16 mouse cellular contexts compared by ENCODE assay signal in genomic region chr13:13530913-13531312, GRCm38 (mm10). TPM values are rescaled to one million over a fixed set of nuclear protein-coding genes. Genes with fewer than 3 reads are reported as not detected.
A peak's percentile ranks its signal among the peaks of the same experiment; 100 is the strongest.
DNase-seq lines count a peak whose midpoint lies in the region; ATAC-seq and TF ChIP-seq lines count a peak whose summit lies in the region.
"Had no signal": no experiment of that assay in that cellular context is flagged by ENCODE, and none has a peak within 500 bp of the region (broad histone marks: within the 10 kb centered on the region; RNA-seq: fewer than 3 reads in every experiment).

No protein-coding gene starts in this region.

- H3K9ac ChIP-seq in lung, postnatal 0 days (replicated peaks; ENCODE audit: low read depth), result no peak overlapping the region
- H3K9ac ChIP-seq: forebrain, embryonic 12.5 days; kidney, embryonic 15.5 days; lung, embryonic 15.5 days had no signal

- TF ChIP-seq EP300 in lung, postnatal 0 days (IDR thresholded peaks at IDR 0.05), result no peak

- no peaks in the 10 kb centered on the region for H3K27me3 ChIP-seq in lung, postnatal 0 days (replicated peaks; ENCODE audit: insufficient read depth, low read length)
- H3K27me3 ChIP-seq: forebrain, embryonic 12.5 days; kidney, embryonic 15.5 days; lung, embryonic 15.5 days; Patski had no signal

- H3K4me2 ChIP-seq in lung, postnatal 0 days (replicated peaks; ENCODE audit: low read depth, low read length), result no peak overlapping the region
- H3K4me2 ChIP-seq: forebrain, embryonic 12.5 days; kidney, embryonic 15.5 days; lung, embryonic 15.5 days had no signal

- H3K27ac ChIP-seq in lung, postnatal 0 days (ENCODE audit: low read length), result no peak overlapping the region
- H3K27ac ChIP-seq: forebrain, embryonic 12.5 days; hindbrain, postnatal 0 days; kidney, embryonic 15.5 days; layer of hippocampus, adult 2 months; lung, embryonic 15.5 days had no signal

- no peaks in the 10 kb centered on the region for H3K4me1 ChIP-seq in lung, postnatal 0 days (ENCODE audit: insufficient read depth, low read depth, low read length)
- H3K4me1 ChIP-seq: forebrain, embryonic 12.5 days; lung, embryonic 15.5 days had no signal

- no peaks in the 10 kb centered on the region for H3K9me3 ChIP-seq in lung, postnatal 0 days (ENCODE audit: low read length)
- H3K9me3 ChIP-seq: forebrain, embryonic 12.5 days; kidney, embryonic 15.5 days; lung, embryonic 15.5 days had no signal

- H3K36me3 ChIP-seq in lung, postnatal 0 days (ENCODE audit: insufficient read depth, low read length), result no peaks in the 10 kb centered on the region
- H3K36me3 ChIP-seq: forebrain, embryonic 12.5 days; kidney, embryonic 15.5 days; lung, embryonic 15.5 days had no signal

- DNase-seq in lung, postnatal 36 days, result peak; percentile 13
- DNase-seq in lung, postnatal 0 days (ENCODE audit: low spot score), result no peak
- DNase-seq in thymus, postnatal 4 days, result peak; percentile 54
- DNase-seq in B cell, adult 2 months, result no peak
- no peak for DNase-seq in urinary bladder, adult 2 months (ENCODE audit: low spot score)
- DNase-seq: cerebellum, adult 2 months; heart, postnatal 4 days; liver had no signal

- TF ChIP-seq CTCF in lung, postnatal 0 days (IDR thresholded peaks at IDR 0.05), result no peak

- no peak overlapping the region for H3K4me3 ChIP-seq in lung, postnatal 0 days (ENCODE audit: low read depth, low read length)
- H3K4me3 ChIP-seq: forebrain, embryonic 12.5 days; kidney, embryonic 15.5 days; layer of hippocampus, adult 2 months; lung, embryonic 15.5 days had no signal

- 73% methylated on average over 4 of the region's 4 CpGs for WGBS in lung, postnatal 0 days

- no peak for ATAC-seq in lung, postnatal 0 days
- ATAC-seq in activated CD4-positive, CD25-positive, alpha-beta regulatory T cell, adult 4 months, result peak; percentile 58
- ATAC-seq in inflammation-experienced regulatory T-cells, adult 6 months, result peak; percentile 41
- ATAC-seq: hindbrain, postnatal 0 days; Patski had no signal

RNA-seq across cellular contexts. Expression of gene Lyst, which starts 59.3 kb away (rescaled TPM):
- 7.1 and 7.8 TPM in 2 replicates for polyA plus RNA-seq in lung, postnatal 0 days (2015; fragmentation: Nextera tagmentation; extraction: Ambion mirVana)
- 10 to 100 TPM in 1 of 2 experiments, 1 to 10 TPM in 1; 9.4 to 14.2 TPM for polyA plus RNA-seq in activated CD4-positive, CD25-positive, alpha-beta regulatory T cell, adult 4 months (2017; shearing (Covaris generic))
- polyA plus RNA-seq in inflammation-experienced regulatory T-cells, adult 6 months (2017; shearing (Covaris generic)), result 10 to 100 TPM; 13.9 to 18.7 (median 14.4) TPM
- 5.1 and 18.2 TPM in 2 replicates for polyA plus RNA-seq in urinary bladder, adult 2 months (2012; rRNA removed)

Comparison
In these comparisons a context has a peak if more than half of its experiments do, and no peak if none do; other contexts are left out.
1. DNase-seq: peak in lung, postnatal 36 days (single experiment) and thymus, postnatal 4 days (single experiment); none in lung, postnatal 0 days (single experiment), B cell, adult 2 months (0 of 2) and urinary bladder, adult 2 months (single experiment).